Mouse (Mus musculus) kidney, adult 2 months (tissue): Measurements from ENCODE around the gene Olfr1325. TPM values are rescaled to one million over a fixed set of nuclear protein-coding genes. Genes with fewer than 3 reads are reported as not detected.
"Not testable (repeated sequence)": the region's sequence is repeated elsewhere in the genome, so short reads cannot be mapped to it uniquely, and the experiment has no call there.

Experiments used
- DNase-seq: peaks from one replicate; pipeline ENCODE4 v3.0.0; 2021
- H3K27ac ChIP-seq: fragments of 200-500 bp; 2 replicates; pipeline ENCODE4 v1.5.1; 2012; ENCODE audit warnings: low read depth, low read length, control low read depth, inconsistent platforms; ENCODE audit not compliant: insufficient read depth
- H3K27me3 ChIP-seq: fragments of 200-500 bp; replicated peaks from 2 replicates; pipeline ENCODE4 v1.6.1; 2012; ENCODE audit warnings: mild to moderate bottlenecking, moderate library complexity, low read length, inconsistent platforms; ENCODE audit not compliant: control insufficient read depth, insufficient read depth
- H3K36me3 ChIP-seq: fragments of 200-500 bp; 2 replicates; pipeline ENCODE4 v1.6.1; 2012; ENCODE audit warnings: mild to moderate bottlenecking, moderate library complexity, low read length, inconsistent platforms; ENCODE audit not compliant: control insufficient read depth, insufficient read depth
- H3K4me1 ChIP-seq: fragments of 200-500 bp; 2 replicates; pipeline ENCODE4 v1.6.1; 2011; ENCODE audit warnings: low read length; ENCODE audit not compliant: control insufficient read depth, insufficient read depth
- H3K4me3 ChIP-seq: fragments of 200-500 bp; 2 replicates; pipeline ENCODE4 v1.5.1; 2011; ENCODE audit warnings: mild to moderate bottlenecking, low read depth, low read length, control low read depth; ENCODE audit not compliant: insufficient read depth
- CTCF ChIP-seq: fragments of 200-500 bp; conservative IDR thresholded peaks from 2 replicates; pipeline ENCODE4 v1.5.1; 2011; ENCODE audit warnings: low read depth, mild to moderate bottlenecking, control low read depth, low read length, moderate library complexity, mixed read lengths; ENCODE audit not compliant: insufficient read depth, insufficient read length
- POLR2A ChIP-seq: fragments of 200-500 bp; IDR thresholded peaks from one replicate; pipeline ENCODE4 v1.6.1; 2011; ENCODE audit warnings: low read depth, low read length, control low read depth
- WGBS: fragments of 180-500 bp; shearing (Covaris S2); methylation state at CpG from one replicate; pipeline ENCODE4 v1.1.7; 2018; 5-methylcytosine and 5-hydroxymethylcytosine counted together
- polyA plus RNA-seq: library from polyadenylated mRNA; depleted of rRNA; stranded (reverse); fragments of >200 nt; gene quantifications from 2 replicates; pipeline ENCODE4 v1.2.3, GENCODE M21; 2012; rRNA removed

Olfr1325 gene
- not detected in 2 replicates for polyA plus RNA-seq

DNA sequence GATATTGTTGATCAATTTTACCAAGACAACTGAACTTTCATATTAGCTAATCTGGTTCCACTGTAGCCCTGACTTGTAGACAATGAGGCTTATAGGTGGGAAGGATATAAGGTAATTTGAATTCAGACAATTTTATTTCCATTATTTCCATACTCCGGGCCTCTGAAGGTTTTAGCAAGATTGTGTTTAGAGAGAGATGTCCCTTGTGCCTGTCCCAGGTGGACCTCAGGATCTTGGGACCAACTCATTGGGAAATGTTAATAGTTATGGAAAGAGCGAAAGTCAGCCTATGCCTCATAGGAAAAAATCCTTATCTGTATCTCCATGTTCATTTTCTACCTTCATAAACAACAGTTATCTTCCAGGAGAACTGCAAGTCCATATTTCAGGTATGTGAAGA lies at the start of gene Olfr1325:
TSS of gene Olfr1325 (plus strand) at position 301 of the 400 bp plus-strand sequence.
- TF ChIP-seq POLR2A (no peak), CTCF (no peak)
- Histone ChIP-seq H3K4me1 (no peaks in the 10 kb centered on the region), H3K27me3 (no peaks in the 10 kb centered on the region), H3K27ac (no peak within 1 kb of the TSS), H3K36me3 (no peaks in the 10 kb centered on the region), H3K4me3 (no peak within 1 kb of the TSS)
- 96% methylated on average over 2 of the region's 2 CpGs for WGBS
- DNase-seq, result no peak

DNA sequence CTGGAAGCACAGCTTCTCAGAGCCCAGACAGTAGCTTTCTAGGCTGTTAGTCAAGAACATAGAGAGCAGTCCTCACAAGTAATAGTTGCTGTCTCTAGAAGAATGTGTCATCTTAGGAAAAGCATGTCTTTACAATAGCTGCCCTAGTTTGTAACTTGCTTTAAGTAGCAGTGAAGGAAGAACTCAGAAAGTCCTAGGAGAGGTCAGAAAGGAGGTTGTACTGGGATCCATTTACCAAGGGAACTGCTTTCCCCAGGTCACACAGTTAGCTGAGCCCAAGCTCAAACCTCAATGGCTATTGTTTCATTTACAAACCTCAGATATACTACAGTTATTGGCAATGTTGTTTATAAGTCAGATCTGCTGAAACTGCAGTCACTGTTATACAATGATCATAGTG lies 17.7 kb upstream of the Olfr1325 start, which contains the start of gene Olfr1326-ps1:
TSS of gene Olfr1326-ps1 (minus strand) at position 101 of the 400 bp plus-strand sequence.
- DNase-seq, result no peak
- Histone ChIP-seq H3K4me3 (no peak within 1 kb of the TSS), H3K4me1 (no peaks in the 10 kb centered on the region), H3K27me3 (no peaks in the 10 kb centered on the region), H3K36me3 (no peaks in the 10 kb centered on the region), H3K27ac (no peak within 1 kb of the TSS)
- TF ChIP-seq CTCF, result no peak
- no peak for TF ChIP-seq POLR2A

DNA sequence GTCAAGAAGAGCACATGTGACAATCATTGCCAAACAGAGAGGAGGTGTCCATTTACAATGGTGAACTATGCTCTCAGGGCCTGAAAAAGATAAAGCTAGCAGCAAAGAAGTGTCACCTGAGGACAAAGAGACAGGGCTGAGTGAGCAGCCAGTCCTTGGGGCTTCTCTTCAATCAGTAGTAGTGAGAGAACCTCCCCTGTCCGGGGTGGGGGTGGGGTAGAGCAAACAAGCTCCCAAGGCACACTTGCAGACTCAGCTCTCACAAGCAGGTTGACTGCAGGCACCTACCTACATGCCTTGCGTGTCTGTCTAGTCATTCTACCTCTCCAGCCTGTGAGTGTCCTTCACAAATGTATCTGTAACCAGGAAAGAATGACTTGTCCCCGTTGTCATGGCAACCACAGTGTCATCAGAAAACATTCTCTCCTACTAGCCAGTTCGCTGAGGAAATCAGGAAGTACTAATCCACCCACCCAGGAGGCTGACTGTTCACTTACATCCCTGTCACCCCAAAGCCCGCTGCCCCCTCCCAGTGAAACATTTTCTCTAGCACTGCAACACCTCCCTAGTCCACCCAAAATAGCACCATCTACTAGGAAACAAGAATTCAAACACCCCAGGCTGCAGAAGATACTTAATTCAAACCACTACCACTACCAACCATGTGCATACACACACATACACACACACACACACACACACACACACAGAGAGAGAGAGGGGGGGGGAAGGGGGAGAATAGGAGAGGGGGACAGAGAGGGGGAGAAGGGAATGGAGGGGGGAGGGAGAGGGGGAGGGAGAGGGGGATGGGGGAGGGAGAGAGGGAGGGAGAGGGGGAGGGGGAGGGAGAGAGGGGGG lies 53.2 kb downstream of the Olfr1325 start, which contains the start of gene Gm5640:
TSS of gene Gm5640 (minus strand) at position 170 of the 858 bp plus-strand sequence.
- not testable (repeated sequence) for H3K27ac ChIP-seq, H3K4me3 ChIP-seq, H3K27me3 ChIP-seq, H3K4me1 ChIP-seq, H3K36me3 ChIP-seq, DNase-seq
- WGBS, result 38% methylated on average over 2 of the region's 5 CpGs

DNA sequence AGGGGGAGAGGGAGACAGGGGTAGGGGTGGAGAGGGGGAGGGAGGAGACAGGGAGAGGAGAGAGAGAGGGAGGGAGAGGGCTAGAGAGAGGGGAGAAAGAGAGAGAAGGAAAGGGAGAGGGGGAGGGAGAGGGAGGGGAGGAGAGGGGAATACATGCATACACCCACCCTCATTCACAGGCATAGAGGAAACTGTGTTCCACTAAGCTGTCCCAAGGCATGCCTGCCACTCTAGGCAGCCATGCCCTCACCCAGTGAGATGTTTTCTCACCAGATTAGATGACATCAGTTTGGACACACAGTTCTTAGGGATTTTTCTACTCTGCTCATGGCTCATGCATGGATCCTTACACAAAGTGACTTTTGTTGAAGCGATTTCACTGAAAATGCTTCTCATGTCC lies 53.9 kb downstream of the Olfr1325 start:
- H3K36me3 ChIP-seq, H3K27ac ChIP-seq, DNase-seq: not testable (repeated sequence)

More for the DNA sequence above, 53.9 kb downstream of the Olfr1325 start:
- H3K27me3 ChIP-seq, H3K4me1 ChIP-seq, H3K4me3 ChIP-seq: not testable (repeated sequence)
- no CpG with 5 or more reads among the region's 1 CpGs for WGBS

Other genes starting within 250 kb of the Olfr1325 start
- 78.3 and 81.7 TPM in 2 replicates for gene Lage3, start 239.1 kb upstream of the Olfr1325 start, polyA plus RNA-seq
- 43.3 and 50.4 TPM in 2 replicates for gene Ubl4a, start 219.5 kb upstream of the Olfr1325 start, polyA plus RNA-seq
- 13.9 and 17.4 TPM in 2 replicates for gene Slc10a3, start 219.3 kb upstream of the Olfr1325 start, polyA plus RNA-seq
- gene Fam3a, start 199.4 kb upstream of the Olfr1325 start, polyA plus RNA-seq, result 47.1 and 53.5 TPM in 2 replicates
- 10.7 and 11.2 TPM in 2 replicates for gene Ikbkg, start 199.4 kb upstream of the Olfr1325 start, polyA plus RNA-seq
- gene G6pdx, start 163.5 kb upstream of the Olfr1325 start, polyA plus RNA-seq, result 34.1 and 34.8 TPM in 2 replicates
- gene Gm6880, start 111.3 kb upstream of the Olfr1325 start, polyA plus RNA-seq, result not detected in 2 replicates
- not detected in 2 replicates for gene Olfr1326-ps1, start 17.8 kb upstream of the Olfr1325 start, polyA plus RNA-seq
- 0.03 and 0.04 TPM in 2 replicates for gene Gm5640, start 53.0 kb downstream of the Olfr1325 start, polyA plus RNA-seq
- gene Gm6890, start 148.2 kb downstream of the Olfr1325 start, polyA plus RNA-seq, result not detected in 2 replicates
- gene Gm5936, start 244.5 kb downstream of the Olfr1325 start, polyA plus RNA-seq, result 0.03 TPM in 1 of 2 replicates, not detected in the other